Mouse (Mus musculus): Measurements from ENCODE around the gene BC035947.

DNA sequence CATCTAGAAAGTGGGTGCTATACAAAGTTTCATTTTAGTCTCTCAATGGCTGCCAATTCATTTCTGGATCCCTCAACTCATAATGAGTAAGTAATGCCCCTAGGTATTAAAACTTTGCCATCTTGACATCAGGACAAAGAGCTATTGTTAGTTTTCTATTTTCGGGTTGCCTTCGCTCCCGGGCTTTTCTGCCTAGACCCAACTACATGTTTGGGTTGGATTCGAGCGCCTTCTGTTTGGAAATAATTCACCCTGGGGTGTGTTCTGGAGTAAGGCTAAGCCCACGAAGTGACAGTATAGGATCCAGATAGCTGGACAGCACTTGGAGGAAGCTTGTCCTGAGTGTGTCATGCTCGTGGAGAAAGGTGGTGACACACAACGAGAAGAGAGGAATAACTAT, 798 bp upstream of the BC035947 start:
- TF ChIP-seq HCFC1 (IDR thresholded peaks at IDR 0.05; ENCODE audit: borderline replicate concordance, insufficient read depth, low read length) (no peak), ZNF384 (IDR thresholded peaks at IDR 0.05; ENCODE audit: low read depth, low read length) (no peak), ZC3H11A (IDR thresholded peaks at IDR 0.05; ENCODE audit: borderline replicate concordance, low read depth, low read length) (no peak)

All from ES-E14 (cell line).